Mouse (Mus musculus) E14TG2a.4 (cell line): ENCODE results near the gene Dera.

Source experiments
- CTCF ChIP-seq: conservative IDR thresholded peaks from 2 replicates; pipeline ENCODE4 v1.5.1; 2014; ENCODE audit warnings: low read length
- NANOG ChIP-seq: IDR thresholded peaks from 2 replicates; pipeline ENCODE4 v1.6.1; 2014; ENCODE audit warnings: borderline replicate concordance, low read length, mixed read lengths
- POU5F1 ChIP-seq: IDR thresholded peaks from 2 replicates; pipeline ENCODE4 v1.6.1; 2014; ENCODE audit warnings: low read length, borderline replicate concordance

GRCm38 (mm10) chr6:137740972-137741371, 13.4 kb upstream of the Dera start:
- TF ChIP-seq CTCF (no peak), NANOG (no peak), POU5F1 (no peak)
